Mouse (Mus musculus): ENCODE measurements at regions not wholly inside any gene's neighbourhood (a gene's known extent, or its start where the extent isn't known, plus 50 kb on each side); places are given as distances from the start of the nearest gene placed in this dataset.

DNA sequence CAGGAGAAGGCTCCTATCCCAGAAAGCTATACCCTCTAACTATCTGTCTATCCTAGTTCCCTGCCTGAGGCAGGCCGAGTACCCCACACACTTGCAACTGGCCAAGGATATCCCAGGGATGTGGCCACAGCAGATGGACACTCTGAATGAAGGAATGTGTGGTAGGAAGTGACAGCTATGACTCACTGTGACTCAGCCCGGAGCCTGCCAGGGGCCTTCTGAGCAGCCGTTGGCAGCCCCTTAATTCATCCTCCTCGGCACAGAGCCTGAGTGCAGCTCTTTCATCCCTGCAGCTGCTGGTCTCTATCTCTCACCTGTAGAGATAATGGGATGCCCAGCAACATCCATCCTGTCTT, 101.4 kb downstream of the 1810010D01Rik start:
- TF ChIP-seq CTCF (IDR thresholded peaks at IDR 0.05; ENCODE audit: low read depth, low read length), result no peak
- TF ChIP-seq POLR2A (IDR thresholded peaks at IDR 0.05; ENCODE audit: extremely low read depth, insufficient read depth, low read length), result no peak

Measured in liver, adult 2 months (tissue).